Mouse (Mus musculus): ENCODE data around the gene Olfr459.

The Olfr459 gene

GRCm38 (mm10) chr6:41775077-41775476 is at the start of gene Olfr459:
Olfr459 (minus strand) TSS chr6:41775177.
- DNase-seq (ENCODE audit: low read depth) = no peak

GRCm38 (mm10) chr6:41824086-41824485 is 49.1 kb upstream of the Olfr459 start:
- DNase-seq (ENCODE audit: low read depth) = no peak

- DNase-seq (ENCODE audit: low read depth) = no peak
Observed at GRCm38 (mm10) chr6:41786700-41787099, 11.7 kb upstream of the Olfr459 start.

- DNase-seq (ENCODE audit: low read depth) = no peak
Observed at GRCm38 (mm10) chr6:41775721-41776120, 744 bp upstream of the Olfr459 start.

GRCm38 (mm10) chr6:41769872-41770271 is 5.1 kb downstream of the Olfr459 start:
- no peak for DNase-seq (ENCODE audit: low read depth)

GRCm38 (mm10) chr6:41764306-41764705 is 10.7 kb downstream of the Olfr459 start:
- no peak for DNase-seq (ENCODE audit: low read depth)

- DNase-seq (ENCODE audit: low read depth) = no peak
Observed at GRCm38 (mm10) chr6:41762370-41762757, 12.6 kb downstream of the Olfr459 start.

- DNase-seq (ENCODE audit: low read depth) = peak; percentile 66
Observed at GRCm38 (mm10) chr6:41761702-41762369, 13.1 kb downstream of the Olfr459 start.

- DNase-seq (ENCODE audit: low read depth) = no peak
Observed at GRCm38 (mm10) chr6:41759618-41760017, 15.4 kb downstream of the Olfr459 start.

- no peak for DNase-seq (ENCODE audit: low read depth)
Observed at GRCm38 (mm10) chr6:41758421-41758820, 16.6 kb downstream of the Olfr459 start.

GRCm38 (mm10) chr6:41757199-41757598 is 17.8 kb downstream of the Olfr459 start:
- no peak for DNase-seq (ENCODE audit: low read depth)

- DNase-seq (ENCODE audit: low read depth) = no peak
Observed at GRCm38 (mm10) chr6:41754626-41755025, 20.4 kb downstream of the Olfr459 start.

- no peak for DNase-seq (ENCODE audit: low read depth)
Observed at GRCm38 (mm10) chr6:41744664-41745392, 30.1 kb downstream of the Olfr459 start.

GRCm38 (mm10) chr6:41741101-41741500 is 33.9 kb downstream of the Olfr459 start:
- DNase-seq (ENCODE audit: low read depth) = no peak

GRCm38 (mm10) chr6:41734719-41735470 is 40.1 kb downstream of the Olfr459 start:
- no peak for DNase-seq (ENCODE audit: low read depth)

- DNase-seq (ENCODE audit: low read depth) = peak; percentile 53
Observed at GRCm38 (mm10) chr6:41727989-41728609, 46.9 kb downstream of the Olfr459 start.

GRCm38 (mm10) chr6:41721430-41721829 is 53.5 kb downstream of the Olfr459 start:
- DNase-seq (ENCODE audit: low read depth) = no peak
